Mouse (Mus musculus) subcutaneous adipose tissue, adult 2 months (tissue): Measurements from ENCODE around the gene Wdr90. TPM values are rescaled to one million over a fixed set of nuclear protein-coding genes. Genes with fewer than 3 reads are reported as not detected.

Experiments
- polyA plus RNA-seq: library from polyadenylated mRNA; depleted of rRNA; stranded (reverse); fragments of >200 nt; gene quantifications from 2 replicates; pipeline ENCODE4 v1.2.3, GENCODE M21; 2012; ENCODE audit warnings: low replicate concordance; rRNA removed

The Wdr90 gene
- polyA plus RNA-seq: 16.4 and 55.2 TPM in 2 replicates

DNA sequence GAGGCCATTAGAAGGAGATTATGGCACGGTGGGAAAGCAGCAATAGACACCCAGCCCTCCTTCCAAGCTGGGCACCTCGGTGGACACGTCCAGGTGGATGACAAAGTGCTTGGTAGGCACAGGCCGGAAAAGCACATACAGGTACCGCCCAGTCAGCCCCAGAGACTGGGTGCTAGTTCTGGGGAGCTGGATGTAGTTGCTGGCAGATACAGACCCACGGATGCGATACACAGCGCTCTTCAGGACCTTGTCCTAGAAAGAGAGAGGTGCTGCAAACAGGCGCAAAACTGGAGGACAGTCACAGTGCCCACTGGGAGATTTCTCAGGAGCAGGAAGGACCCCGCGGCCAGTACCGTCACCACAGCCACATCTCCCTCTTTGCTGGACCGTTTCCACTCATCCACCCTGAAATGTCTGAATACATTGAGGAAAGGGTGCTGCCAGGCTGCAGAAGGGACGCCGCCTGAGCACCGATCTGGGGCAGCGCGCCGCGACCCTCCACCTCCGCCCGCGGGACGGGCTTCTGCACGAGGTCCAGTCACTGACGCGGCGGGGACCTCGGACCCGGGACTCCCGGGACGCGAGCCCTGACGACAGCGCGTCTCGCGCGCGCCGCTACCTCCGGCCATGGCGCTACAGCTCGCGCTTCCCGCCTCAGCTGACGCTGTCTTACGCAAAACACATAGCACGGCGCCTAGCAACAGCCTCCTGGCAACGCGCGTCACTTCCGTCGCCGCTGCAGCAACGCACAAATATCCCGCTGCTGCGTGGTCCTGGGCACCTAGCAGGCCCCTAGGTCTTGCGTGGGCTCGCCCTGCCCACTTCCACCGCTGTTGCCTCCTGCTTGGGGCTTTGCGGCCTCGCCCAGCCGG is at the start of gene Wdr90:
TSS of gene Wdr90 (minus strand) at position 670 of the 872 bp plus-strand sequence.

DNA sequence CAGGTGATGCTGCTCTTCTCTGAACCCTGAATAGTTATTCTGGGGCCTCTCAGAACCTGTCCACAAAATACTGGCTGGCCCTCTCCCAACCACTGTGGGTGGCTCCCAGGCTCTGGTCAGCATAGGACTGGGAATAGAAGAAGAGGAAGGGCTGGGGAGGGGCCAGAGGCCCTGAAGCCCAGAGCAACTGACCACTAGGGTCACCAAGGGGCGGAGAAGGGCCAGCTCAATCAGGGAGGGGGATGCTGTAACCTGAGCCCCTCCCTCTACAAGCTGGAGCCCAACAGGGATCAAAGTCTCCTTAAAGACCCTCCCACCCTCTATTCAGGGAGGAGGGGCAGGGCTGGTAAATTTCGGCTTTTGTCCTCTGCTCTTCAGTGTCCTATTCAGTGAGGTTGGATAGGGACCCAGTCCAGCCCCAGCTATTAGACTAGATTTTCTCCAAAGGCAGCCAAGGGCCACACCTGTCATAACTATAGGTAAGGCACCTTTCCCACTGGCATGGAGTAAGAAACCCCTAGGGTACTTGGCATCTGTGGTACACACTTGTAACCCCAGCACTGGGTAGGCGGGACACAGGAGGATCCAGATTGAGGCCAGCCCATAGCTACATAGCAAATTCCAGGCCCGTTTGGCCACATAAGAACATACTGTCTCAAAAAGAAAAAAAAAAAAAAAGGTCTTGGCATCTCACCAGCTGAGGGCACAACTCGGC is 19.1 kb upstream of the Wdr90 start, which contains the start of gene Wfikkn1:
TSS of gene Wfikkn1 (minus strand) at position 663 of the 715 bp plus-strand sequence.

DNA sequence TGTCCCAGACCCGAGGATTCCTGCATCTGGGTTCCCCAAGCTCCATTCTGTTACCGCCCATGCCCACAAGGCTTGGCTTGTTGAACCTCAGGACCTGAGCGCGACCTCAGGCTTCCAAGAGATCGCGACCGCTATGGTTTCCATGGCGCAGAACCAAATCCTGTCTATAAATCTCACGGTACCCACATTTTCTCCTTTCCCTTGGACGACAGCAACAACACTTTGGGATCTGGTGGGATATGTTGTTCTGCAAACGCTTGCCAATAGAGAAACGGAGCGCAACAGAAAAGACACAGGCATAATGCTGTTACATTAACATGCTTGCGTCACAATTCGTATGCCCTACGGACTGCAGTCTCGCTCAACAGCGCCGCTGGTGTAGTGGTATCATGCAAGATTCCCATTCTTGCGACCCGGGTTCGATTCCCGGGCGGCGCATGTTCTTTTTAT is 13.4 kb upstream of the Wdr90 start, which contains the start of gene Mettl26:
TSS of gene Mettl26 (plus strand) at position 354 of the 450 bp plus-strand sequence.

DNA sequence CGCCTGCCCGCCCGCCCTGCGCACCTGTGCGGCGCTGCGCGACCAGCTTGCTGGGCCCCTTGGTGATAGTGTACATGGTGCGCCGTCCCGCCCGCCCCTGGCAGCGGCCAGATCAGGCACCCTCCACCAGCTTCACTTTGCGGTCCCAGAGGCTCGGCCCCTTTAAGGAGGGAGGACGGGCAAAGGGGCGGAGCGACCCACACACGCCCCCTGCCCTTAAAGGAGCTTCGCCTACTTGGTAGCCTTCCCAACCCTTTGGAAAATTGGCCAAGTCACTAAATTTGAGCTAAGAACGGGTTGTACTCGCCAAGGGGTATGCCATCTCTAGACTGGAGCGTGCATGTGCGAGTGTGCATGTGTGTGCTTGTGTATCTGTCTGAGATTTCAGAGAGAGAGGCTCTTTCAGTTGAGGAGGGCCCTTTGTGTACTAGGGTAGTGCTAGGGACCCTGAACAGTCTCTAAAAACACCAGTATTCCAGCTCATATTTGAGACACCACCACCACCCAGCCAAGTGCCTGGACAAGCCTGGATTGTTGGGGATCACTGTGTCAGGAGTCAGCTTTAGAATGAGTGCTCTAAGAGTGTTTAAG is 7.4 kb upstream of the Wdr90 start, which contains the start of gene Mcrip2:
TSS of gene Mcrip2 (minus strand) at position 164 of the 591 bp plus-strand sequence.

DNA sequence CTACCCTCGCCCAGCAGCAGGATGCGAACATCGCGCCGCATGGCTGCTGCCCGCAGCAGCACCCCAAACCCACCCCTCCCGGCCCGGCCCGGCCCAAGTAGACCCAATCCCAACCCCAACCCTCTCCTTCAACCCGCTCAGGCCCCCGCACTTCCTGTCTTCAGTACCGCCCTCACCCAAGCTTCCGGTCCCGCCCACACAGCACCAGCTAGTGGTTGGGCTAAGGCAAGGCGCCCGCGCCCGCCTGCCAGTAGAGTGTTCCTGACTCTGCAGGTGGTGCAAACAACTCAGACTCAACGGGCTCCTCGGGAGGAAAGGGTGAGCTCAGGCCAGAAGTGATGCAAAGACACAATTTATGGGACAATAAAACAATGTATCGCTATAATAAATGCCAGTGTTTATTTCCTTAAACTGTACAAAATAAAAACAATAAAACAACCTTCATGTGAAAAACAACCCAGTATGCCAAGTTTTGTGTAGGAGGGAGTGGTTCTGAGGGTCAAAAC is 16.9 kb downstream of the Wdr90 start, which contains the start of gene Rhot2:
TSS of gene Rhot2 (minus strand) at position 456 of the 506 bp plus-strand sequence.

DNA sequence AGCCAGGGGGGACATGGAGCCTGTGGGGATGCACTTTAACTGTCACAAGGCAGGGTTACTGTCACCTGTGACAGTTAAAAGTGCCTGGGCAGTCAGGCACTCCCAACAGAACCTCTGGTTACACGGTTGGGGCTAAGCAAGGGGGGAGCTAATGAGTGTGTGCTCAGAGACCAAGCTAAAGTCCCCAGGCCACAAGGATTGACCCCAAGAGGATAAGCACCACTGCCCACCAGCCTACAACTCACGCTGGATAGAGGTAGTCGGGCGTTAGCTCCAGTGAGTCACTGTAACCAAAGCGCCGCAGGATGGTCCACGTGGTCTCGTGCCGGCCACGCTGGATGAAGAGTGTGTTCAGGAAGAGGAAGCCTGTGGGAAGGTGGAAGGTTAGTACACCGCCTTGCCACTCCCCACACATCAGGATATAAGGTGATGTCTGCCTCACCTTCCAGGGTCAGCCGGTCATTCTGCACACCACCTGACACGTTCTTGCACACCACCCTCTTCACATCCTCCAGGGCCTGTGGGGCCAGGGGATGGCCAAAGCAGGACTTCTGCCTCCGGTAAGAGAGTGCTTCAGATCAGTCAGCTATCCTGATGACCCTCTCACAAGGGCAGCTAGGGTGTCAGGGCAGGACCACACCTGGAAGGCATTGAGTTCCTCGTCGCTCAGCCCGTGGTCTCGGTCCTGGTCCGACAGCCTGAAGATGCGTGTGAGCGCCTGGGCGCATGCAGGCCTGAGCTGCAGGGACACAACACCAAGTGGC is 20.0 kb downstream of the Wdr90 start, which contains the start of gene Gm20683:
TSS of gene Gm20683 (minus strand) at position 647 of the 764 bp plus-strand sequence.

DNA sequence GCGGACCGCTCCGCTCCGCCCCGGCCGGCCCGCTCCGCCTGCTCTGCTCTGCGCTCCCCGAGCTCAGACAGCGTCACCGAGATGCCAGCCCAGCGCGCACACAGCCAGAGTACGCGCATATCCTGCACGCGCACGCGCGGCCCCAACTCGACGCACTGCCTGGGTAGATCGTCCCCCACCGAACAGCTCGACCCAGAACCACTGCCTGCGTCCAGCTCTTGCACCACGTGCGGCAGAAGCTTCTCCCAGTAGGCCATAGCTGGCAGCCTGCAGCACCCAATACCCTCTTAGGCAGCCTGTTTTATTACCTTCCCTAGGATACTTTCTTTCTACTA is 24.3 kb downstream of the Wdr90 start, which contains the start of gene Rhbdl1:
TSS of gene Rhbdl1 (minus strand) at position 220 of the 335 bp plus-strand sequence.

DNA sequence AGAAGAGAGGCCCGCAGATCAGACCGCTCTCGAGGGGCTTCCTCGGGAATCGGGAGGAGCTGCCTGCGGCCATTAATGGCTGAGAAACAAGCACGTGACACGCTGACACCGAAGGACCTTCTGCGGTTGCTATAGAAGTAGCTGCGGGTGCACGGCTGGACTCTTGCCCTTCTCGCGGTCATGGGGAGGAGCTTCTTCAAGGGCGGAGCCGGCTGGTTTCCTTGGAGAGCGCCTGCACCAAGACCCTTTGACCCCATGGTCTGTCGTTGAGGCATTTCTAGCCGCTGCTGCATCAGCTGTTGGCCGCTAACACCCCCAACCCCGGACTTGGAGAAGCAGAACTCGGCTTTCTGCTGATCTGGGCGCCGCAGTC is 28.0 kb downstream of the Wdr90 start, which contains the start of gene Stub1:
TSS of gene Stub1 (minus strand) at position 114 of the 373 bp plus-strand sequence.

DNA sequence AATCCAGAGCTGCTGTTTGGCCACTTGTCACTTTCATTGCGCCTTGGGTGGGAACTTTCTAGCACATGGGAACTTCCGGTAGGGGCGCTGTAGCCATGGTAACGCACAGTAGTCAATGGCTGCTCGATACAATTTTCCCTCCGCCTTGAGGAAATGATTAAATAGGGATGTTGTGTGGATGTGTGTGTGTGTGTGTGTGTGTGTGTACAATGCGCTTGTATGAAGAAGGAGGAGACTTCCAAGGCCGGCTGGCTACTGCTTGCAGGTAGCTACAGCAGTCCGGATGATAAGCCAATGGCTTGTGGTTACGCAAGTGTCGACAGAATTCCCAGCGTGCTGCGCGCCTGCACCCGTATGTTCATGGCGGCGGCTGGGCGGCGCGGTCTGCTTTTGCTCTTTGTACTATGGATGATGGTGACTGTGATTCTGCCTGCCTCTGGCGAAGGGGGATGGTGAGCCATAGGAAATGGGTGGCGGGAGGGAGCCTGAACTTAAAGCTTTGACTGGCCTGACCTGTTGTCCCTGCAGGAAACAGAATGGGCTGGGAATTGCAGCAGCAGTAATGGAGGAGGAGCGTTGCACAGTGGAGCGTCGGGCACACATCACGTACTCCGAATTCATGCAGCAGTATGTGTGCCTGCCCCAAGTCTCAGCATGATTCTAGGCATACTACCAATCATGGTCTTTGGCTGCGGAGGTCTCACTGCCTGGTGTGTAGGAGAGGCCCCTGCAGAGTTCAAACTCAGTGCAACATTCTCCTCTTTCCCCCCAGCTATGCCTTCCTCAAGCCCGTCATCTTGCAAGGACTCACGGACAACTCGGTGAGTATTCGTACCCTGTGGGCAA is 32.4 kb downstream of the Wdr90 start, which contains the start of gene Jmjd8:
TSS of gene Jmjd8 (plus strand) at position 156 of the 846 bp plus-strand sequence.

DNA sequence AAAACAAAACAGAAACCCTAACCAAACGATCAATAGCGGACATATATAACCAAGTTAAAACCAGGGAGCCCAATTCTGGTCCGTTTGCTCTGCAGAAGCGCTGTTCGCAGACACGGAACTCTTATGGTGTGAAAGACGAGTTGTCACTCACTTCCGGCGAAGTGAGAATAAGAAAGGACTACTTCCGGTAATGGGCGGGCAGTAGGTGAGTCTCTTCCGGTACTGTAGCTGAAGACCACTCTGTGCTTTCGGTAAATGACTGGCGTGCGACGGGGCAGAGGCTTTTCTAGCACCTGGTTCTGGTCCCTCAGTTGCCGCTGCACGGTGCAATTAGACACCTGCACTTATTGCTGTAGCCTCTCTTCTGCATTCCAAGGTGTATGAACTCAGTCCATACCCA is 37.8 kb downstream of the Wdr90 start, which contains the start of gene Wdr24:
TSS of gene Wdr24 (plus strand) at position 176 of the 400 bp plus-strand sequence.

DNA sequence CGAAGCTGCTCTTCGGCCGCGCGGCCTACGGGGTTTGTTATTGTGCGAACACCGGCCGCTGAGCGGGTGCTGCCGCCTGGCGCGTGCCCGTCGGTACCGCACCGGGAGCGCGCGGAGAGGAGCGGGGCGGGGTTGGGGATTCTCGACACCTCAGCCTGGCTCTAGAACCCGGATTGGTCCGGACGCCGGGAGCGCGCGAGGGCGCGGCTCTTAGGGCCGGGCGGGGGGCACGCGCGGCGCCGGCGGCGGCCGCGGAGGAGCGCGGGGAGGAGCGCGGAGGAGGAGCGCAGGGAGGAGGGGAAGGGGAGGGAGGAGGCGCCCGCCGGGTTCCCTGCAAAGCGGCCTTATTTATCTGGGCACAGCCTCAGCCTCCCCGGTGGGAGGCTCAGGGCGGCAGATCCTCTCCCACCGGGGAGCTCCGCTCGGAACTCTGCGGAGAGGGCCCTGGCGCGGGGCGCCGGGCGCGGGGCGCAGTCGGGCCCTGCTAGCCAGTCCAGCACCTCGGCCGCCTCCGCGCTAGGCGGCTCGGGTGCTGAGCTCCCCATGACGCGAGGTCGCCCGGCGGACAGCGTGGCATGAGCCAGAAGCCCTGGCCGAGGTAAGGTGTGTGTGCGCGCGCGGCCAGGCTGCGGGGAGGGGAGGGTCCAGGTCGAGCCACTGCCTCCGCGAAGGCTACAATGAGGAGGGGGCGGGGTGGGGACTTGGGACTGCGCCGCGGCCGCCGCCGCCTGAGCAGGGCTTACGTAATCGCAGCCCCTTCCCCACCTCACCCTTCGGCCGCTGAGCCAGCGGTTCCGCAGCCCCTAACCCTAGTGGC is 52.3 kb downstream of the Wdr90 start, which contains the start of gene Fbxl16:
TSS of gene Fbxl16 (plus strand) at position 297 of the 817 bp plus-strand sequence.

DNA sequence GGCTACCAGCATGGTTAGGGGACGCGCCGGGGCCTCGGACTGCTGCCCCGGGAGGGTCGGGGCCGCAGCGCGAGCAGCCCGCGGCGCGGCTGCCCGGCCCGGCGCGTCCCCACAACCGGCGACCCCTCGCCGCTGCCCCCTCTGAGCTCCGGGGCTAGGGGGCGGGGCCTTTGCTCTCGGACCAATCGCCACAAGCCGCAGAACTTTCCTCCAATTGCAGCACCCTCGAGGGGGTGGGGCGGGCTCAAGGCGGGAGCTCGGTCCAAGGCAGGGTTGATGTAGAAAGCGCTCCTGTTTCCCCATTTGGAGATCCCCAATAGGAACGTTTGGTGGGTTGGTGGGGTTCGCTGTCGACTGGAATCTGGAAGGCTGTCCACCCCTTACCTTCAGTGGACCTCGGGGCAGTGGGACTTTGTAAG is 64.3 kb downstream of the Wdr90 start, which contains the start of gene Metrn:
TSS of gene Metrn (minus strand) at position 186 of the 419 bp plus-strand sequence.

DNA sequence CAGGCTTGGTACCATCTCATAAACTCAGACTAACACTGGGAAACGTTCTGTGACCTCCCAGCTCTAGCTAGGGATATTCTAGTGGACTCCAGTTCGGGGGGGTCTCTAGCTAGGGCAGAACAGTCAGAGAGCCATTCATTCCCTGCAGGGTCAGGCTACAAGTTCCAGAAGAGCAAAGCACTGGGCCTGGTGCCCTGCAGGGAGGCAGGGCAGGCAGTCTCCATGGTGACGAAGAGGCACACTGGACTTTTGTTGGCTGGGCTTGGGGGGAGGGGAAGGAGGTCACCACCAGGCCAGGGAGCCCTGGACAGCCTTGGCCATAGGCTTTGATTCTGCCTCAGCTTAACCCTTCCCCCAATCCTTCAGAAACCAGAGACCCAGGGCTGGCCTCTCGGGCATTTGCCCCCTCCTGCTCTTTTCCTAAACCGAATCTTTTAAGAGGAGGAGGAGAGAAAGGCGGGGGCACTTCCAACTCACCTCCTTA is 65.7 kb downstream of the Wdr90 start, which contains the start of gene AC134908.4:
TSS of gene AC134908.4 (minus strand) at position 51 of the 484 bp plus-strand sequence.

Other genes starting within 250 kb of the Wdr90 start
- gene Gng13, start 144.3 kb downstream of the Wdr90 start, polyA plus RNA-seq: not detected in 2 replicates
- 3.0 and 8.4 TPM in 2 replicates for gene Chtf18, start 134.1 kb downstream of the Wdr90 start, polyA plus RNA-seq
- 33.3 and 43.5 TPM in 2 replicates for gene Rpusd1, start 133.8 kb downstream of the Wdr90 start, polyA plus RNA-seq
- 0.26 and 0.95 TPM in 2 replicates for gene Mslnl, start 125.5 kb downstream of the Wdr90 start, polyA plus RNA-seq
- 18.0 and 39.1 TPM in 2 replicates for gene Msln, start 107.1 kb downstream of the Wdr90 start, polyA plus RNA-seq
- gene Narfl, start 87.7 kb downstream of the Wdr90 start, polyA plus RNA-seq: 30.7 and 33.1 TPM in 2 replicates
- gene Haghl, start 75.8 kb downstream of the Wdr90 start, polyA plus RNA-seq: 33.7 and 63.5 TPM in 2 replicates
- 0.13 TPM in 1 of 2 replicates, not detected in the other for gene Ccdc78, start 74.9 kb downstream of the Wdr90 start, polyA plus RNA-seq
- gene Fam173a, start 68.6 kb downstream of the Wdr90 start, polyA plus RNA-seq: 100 and 103 TPM in 2 replicates
- not detected in 2 replicates for gene AC134908.4, start 65.8 kb downstream of the Wdr90 start, polyA plus RNA-seq
- 31.8 and 52.1 TPM in 2 replicates for gene Metrn, start 64.4 kb downstream of the Wdr90 start, polyA plus RNA-seq
- gene Fbxl16, start 52.4 kb downstream of the Wdr90 start, polyA plus RNA-seq: 1.3 and 10.1 TPM in 2 replicates
- 29.1 and 47.7 TPM in 2 replicates for gene Wdr24, start 37.9 kb downstream of the Wdr90 start, polyA plus RNA-seq
- gene Jmjd8, start 32.6 kb downstream of the Wdr90 start, polyA plus RNA-seq: 107 and 138 TPM in 2 replicates
- 147 and 198 TPM in 2 replicates for gene Stub1, start 28.1 kb downstream of the Wdr90 start, polyA plus RNA-seq
- gene Rhbdl1, start 24.2 kb downstream of the Wdr90 start, polyA plus RNA-seq: 63.1 and 173 TPM in 2 replicates
- gene Gm20683, start 19.7 kb downstream of the Wdr90 start, polyA plus RNA-seq: 51.2 and 72.8 TPM in 2 replicates
- gene Rhot2, start 16.6 kb downstream of the Wdr90 start, polyA plus RNA-seq: 48.9 and 77.3 TPM in 2 replicates
- gene Mcrip2, start 7.3 kb upstream of the Wdr90 start, polyA plus RNA-seq: 84.2 and 113 TPM in 2 replicates
- gene Mettl26, start 13.6 kb upstream of the Wdr90 start, polyA plus RNA-seq: 47.8 and 80.7 TPM in 2 replicates
- gene Wfikkn1, start 19.4 kb upstream of the Wdr90 start, polyA plus RNA-seq: 0.54 and 1.1 TPM in 2 replicates
- gene Rab40c, start 58.2 kb upstream of the Wdr90 start, polyA plus RNA-seq: 35.2 and 54.0 TPM in 2 replicates
- 166 and 173 TPM in 2 replicates for gene Pigq, start 83.4 kb upstream of the Wdr90 start, polyA plus RNA-seq
- gene Nhlrc4, start 83.5 kb upstream of the Wdr90 start, polyA plus RNA-seq: 1.0 TPM in 1 of 2 replicates, not detected in the other
- 0.12 TPM in 1 of 2 replicates, not detected in the other for gene A930017K11Rik, start 91.1 kb upstream of the Wdr90 start, polyA plus RNA-seq
- 22.9 and 54.5 TPM in 2 replicates for gene Capn15, start 124.3 kb upstream of the Wdr90 start, polyA plus RNA-seq
- gene Rab11fip3, start 208.1 kb upstream of the Wdr90 start, polyA plus RNA-seq: 32.8 and 33.6 TPM in 2 replicates
- 27.4 and 27.8 TPM in 2 replicates for gene Decr2, start 228.8 kb upstream of the Wdr90 start, polyA plus RNA-seq
- gene Nme4, start 234.1 kb upstream of the Wdr90 start, polyA plus RNA-seq: 24.8 and 57.1 TPM in 2 replicates